Mouse (Mus musculus): ENCODE data around the gene Fgfr1op. TPM values are rescaled to one million over a fixed set of nuclear protein-coding genes. Genes with fewer than 3 reads are reported as not detected.

The Fgfr1op gene
- polyA plus RNA-seq, 1 experiment from 2014 or later = 29.3 TPM

Other genes with a start within 250 kb of the Fgfr1op start
- gene Tagap, start 239.5 kb upstream of the Fgfr1op start, polyA plus RNA-seq (2015; fragmentation: Nextera tagmentation; extraction: Ambion mirVana) = 0.45 and 1.1 TPM in 2 replicates
- gene Rsph3a, start 219.9 kb upstream of the Fgfr1op start, polyA plus RNA-seq (2015; fragmentation: Nextera tagmentation; extraction: Ambion mirVana) = 65.1 and 69.8 TPM in 2 replicates
- 0.27 TPM in 1 of 2 replicates, not detected in the other for gene Gm49673, start 17.7 kb upstream of the Fgfr1op start, polyA plus RNA-seq (2015; fragmentation: Nextera tagmentation; extraction: Ambion mirVana)
- gene Rnaset2a, start 17.4 kb upstream of the Fgfr1op start, polyA plus RNA-seq (2015; fragmentation: Nextera tagmentation; extraction: Ambion mirVana) = 12.6 and 17.6 TPM in 2 replicates
- gene Ccr6, start 70.5 kb downstream of the Fgfr1op start, polyA plus RNA-seq (2015; fragmentation: Nextera tagmentation; extraction: Ambion mirVana) = 0.37 TPM in 1 of 2 replicates, not detected in the other
- gene Mpc1, start 117.4 kb downstream of the Fgfr1op start, polyA plus RNA-seq (2015; fragmentation: Nextera tagmentation; extraction: Ambion mirVana) = 382 and 460 TPM in 2 replicates
- 161 and 176 TPM in 2 replicates for gene Sft2d1, start 145.6 kb downstream of the Fgfr1op start, polyA plus RNA-seq (2015; fragmentation: Nextera tagmentation; extraction: Ambion mirVana)
- gene Prr18, start 172.0 kb downstream of the Fgfr1op start, polyA plus RNA-seq (2015; fragmentation: Nextera tagmentation; extraction: Ambion mirVana) = 13.8 and 18.4 TPM in 2 replicates
- 0.65 and 0.79 TPM in 2 replicates for gene T2, start 190.5 kb downstream of the Fgfr1op start, polyA plus RNA-seq (2015; fragmentation: Nextera tagmentation; extraction: Ambion mirVana)